Mouse (Mus musculus): ENCODE measurements around the gene Gm28539. TPM values are rescaled to one million over a fixed set of nuclear protein-coding genes. Genes with fewer than 3 reads are reported as not detected.
"Not testable (repeated sequence)": the region's sequence is repeated elsewhere in the genome, so short reads cannot be mapped to it uniquely, and the experiment has no call there.

Gm28539 gene
- total and polyA plus RNA-seq, 2 experiments = 2.1 TPM; not detected in 1

DNA sequence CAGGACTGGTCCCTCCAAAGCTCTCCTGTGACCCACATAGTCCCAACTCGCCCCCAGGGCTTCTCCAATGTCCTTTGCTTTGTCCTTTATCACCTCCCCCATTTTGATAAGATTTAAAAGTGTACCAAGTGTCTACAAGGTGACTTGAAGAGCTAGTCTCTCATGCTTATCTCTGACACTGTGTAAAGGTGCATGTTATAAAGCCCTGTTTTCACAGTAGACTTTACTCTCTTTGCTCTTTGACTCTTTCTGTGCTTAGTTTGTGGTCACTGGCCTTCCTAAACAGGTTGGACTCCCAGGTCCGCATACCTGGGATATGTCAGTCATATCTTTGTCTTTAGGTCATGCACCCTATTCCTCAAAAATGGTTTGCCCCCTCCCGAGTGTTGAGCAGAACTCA is 118.7 kb downstream of the Gm28539 start:
- no peaks in the 10 kb centered on the region for H3K4me1 ChIP-seq (ENCODE audit: control insufficient read depth, insufficient read depth, low read length)
- WGBS = 96% methylated on average over 3 of the region's 3 CpGs
- H3K9ac ChIP-seq (ENCODE audit: low read depth, low read length) = no peak overlapping the region
- no peaks in the 10 kb centered on the region; the same call in 1 of the 2 replicates for H3K79me2 ChIP-seq (ENCODE audit: control insufficient read depth, insufficient read depth, low read length)
- no peak overlapping the region for H3K4me3 ChIP-seq (ENCODE audit: insufficient read depth, low read depth, low read length)
- H3K27me3 ChIP-seq (ENCODE audit: control insufficient read depth, insufficient read depth, low read length) = no peaks in the 10 kb centered on the region
- peaks cover 56% of the 10 kb centered on the region for H3K36me3 ChIP-seq (ENCODE audit: control insufficient read depth, insufficient read depth, low read length)
- no peak for DNase-seq (ENCODE audit: extremely low read depth, low read depth, low spot score)
- TF ChIP-seq CTCF (IDR thresholded peaks at IDR 0.05; ENCODE audit: low read depth, low read length) (no peak), POLR2A (IDR thresholded peaks at IDR 0.05; ENCODE audit: extremely low read depth, insufficient read depth, low read length) (no peak)
- no peak overlapping the region for H3K27ac ChIP-seq (replicated peaks; ENCODE audit: insufficient read depth, low read depth, low read length)

- Histone ChIP-seq H3K27me3 (ENCODE audit: control insufficient read depth, insufficient read depth, low read length) (no peaks in the 10 kb centered on the region), H3K4me3 (ENCODE audit: insufficient read depth, low read depth, low read length) (no peak overlapping the region), H3K36me3 (ENCODE audit: control insufficient read depth, insufficient read depth, low read length) (peaks cover 63% of the 10 kb centered on the region), H3K4me1 (ENCODE audit: control insufficient read depth, insufficient read depth, low read length) (no peaks in the 10 kb centered on the region), H3K27ac (replicated peaks; ENCODE audit: insufficient read depth, low read depth, low read length) (no peak overlapping the region), H3K79me2 (ENCODE audit: control insufficient read depth, insufficient read depth, low read length) (no peaks in the 10 kb centered on the region), H3K9ac (ENCODE audit: low read depth, low read length) (no peak overlapping the region)
- TF ChIP-seq CTCF (IDR thresholded peaks at IDR 0.05; ENCODE audit: low read depth, low read length) (no peak), POLR2A (IDR thresholded peaks at IDR 0.05; ENCODE audit: extremely low read depth, insufficient read depth, low read length) (no peak)
- no peak for DNase-seq (ENCODE audit: extremely low read depth, low read depth, low spot score)
Observed at GRCm38 (mm10) chr16:18963486-18963885, 127.1 kb downstream of the Gm28539 start.

- Histone ChIP-seq H3K79me2 (ENCODE audit: control insufficient read depth, insufficient read depth, low read length) (no peaks in the 10 kb centered on the region), H3K27me3 (ENCODE audit: control insufficient read depth, insufficient read depth, low read length) (no peaks in the 10 kb centered on the region), H3K4me1 (ENCODE audit: control insufficient read depth, insufficient read depth, low read length) (no peaks in the 10 kb centered on the region), H3K27ac (replicated peaks; ENCODE audit: insufficient read depth, low read depth, low read length) (no peak overlapping the region), H3K4me3 (ENCODE audit: insufficient read depth, low read depth, low read length) (no peak overlapping the region), H3K9ac (ENCODE audit: low read depth, low read length) (no peak overlapping the region), H3K36me3 (ENCODE audit: control insufficient read depth, insufficient read depth, low read length) (peaks cover 48% of the 10 kb centered on the region)
- WGBS = 93% methylated on average over 9 of the region's 9 CpGs
- DNase-seq (ENCODE audit: extremely low read depth, low read depth, low spot score) = no peak
- no peak for TF ChIP-seq CTCF (IDR thresholded peaks at IDR 0.05; ENCODE audit: low read depth, low read length)
- TF ChIP-seq POLR2A (IDR thresholded peaks at IDR 0.05; ENCODE audit: extremely low read depth, insufficient read depth, low read length) = no peak
Observed at GRCm38 (mm10) chr16:18969420-18970128, 133.2 kb downstream of the Gm28539 start.

GRCm38 (mm10) chr16:18970837-18971236 is 134.5 kb downstream of the Gm28539 start:
- TF ChIP-seq POLR2A (IDR thresholded peaks at IDR 0.05; ENCODE audit: extremely low read depth, insufficient read depth, low read length) (no peak), CTCF (IDR thresholded peaks at IDR 0.05; ENCODE audit: low read depth, low read length) (no peak)
- Histone ChIP-seq H3K36me3 (ENCODE audit: control insufficient read depth, insufficient read depth, low read length) (peaks cover 41% of the 10 kb centered on the region), H3K27ac (replicated peaks; ENCODE audit: insufficient read depth, low read depth, low read length) (no peak overlapping the region), H3K9ac (ENCODE audit: low read depth, low read length) (no peak overlapping the region), H3K4me3 (ENCODE audit: insufficient read depth, low read depth, low read length) (no peak overlapping the region), H3K4me1 (ENCODE audit: control insufficient read depth, insufficient read depth, low read length) (no peaks in the 10 kb centered on the region), H3K79me2 (ENCODE audit: control insufficient read depth, insufficient read depth, low read length) (no peaks in the 10 kb centered on the region), H3K27me3 (ENCODE audit: control insufficient read depth, insufficient read depth, low read length) (no peaks in the 10 kb centered on the region)
- DNase-seq (ENCODE audit: extremely low read depth, low read depth, low spot score) = no peak
- WGBS = 70% methylated on average over 3 of the region's 3 CpGs

GRCm38 (mm10) chr16:18975665-18976064 is 139.3 kb downstream of the Gm28539 start:
- H3K4me1 ChIP-seq (ENCODE audit: control insufficient read depth, insufficient read depth, low read length); H3K27ac ChIP-seq (replicated peaks; ENCODE audit: insufficient read depth, low read depth, low read length); H3K9ac ChIP-seq (ENCODE audit: low read depth, low read length); DNase-seq (ENCODE audit: extremely low read depth, low read depth, low spot score); H3K27me3 ChIP-seq (ENCODE audit: control insufficient read depth, insufficient read depth, low read length); H3K4me3 ChIP-seq (ENCODE audit: insufficient read depth, low read depth, low read length); H3K79me2 ChIP-seq (ENCODE audit: control insufficient read depth, insufficient read depth, low read length): not testable (repeated sequence)
- 88% methylated on average over 23 of the region's 23 CpGs for WGBS
- H3K36me3 ChIP-seq (ENCODE audit: control insufficient read depth, insufficient read depth, low read length) = peaks cover 13% of the 10 kb centered on the region

- Histone ChIP-seq H3K27ac (replicated peaks; ENCODE audit: insufficient read depth, low read depth, low read length) (no peak overlapping the region), H3K4me3 (ENCODE audit: insufficient read depth, low read depth, low read length) (no peak overlapping the region), H3K9ac (ENCODE audit: low read depth, low read length) (no peak overlapping the region), H3K4me1 (ENCODE audit: control insufficient read depth, insufficient read depth, low read length) (no peaks in the 10 kb centered on the region), H3K79me2 (ENCODE audit: control insufficient read depth, insufficient read depth, low read length) (no peaks in the 10 kb centered on the region), H3K36me3 (ENCODE audit: control insufficient read depth, insufficient read depth, low read length) (peaks cover 7% of the 10 kb centered on the region; the same call in 1 of the 2 replicates), H3K27me3 (ENCODE audit: control insufficient read depth, insufficient read depth, low read length) (no peaks in the 10 kb centered on the region)
- no peak for TF ChIP-seq CTCF (IDR thresholded peaks at IDR 0.05; ENCODE audit: low read depth, low read length)
- no peak for TF ChIP-seq POLR2A (IDR thresholded peaks at IDR 0.05; ENCODE audit: extremely low read depth, insufficient read depth, low read length)
- no peak for DNase-seq (ENCODE audit: extremely low read depth, low read depth, low spot score)
- WGBS = 62% methylated on average over 23 of the region's 23 CpGs
Observed at GRCm38 (mm10) chr16:18976315-18976714, 139.9 kb downstream of the Gm28539 start.

All from liver, adult 2 months (tissue).